Mouse (Mus musculus) limb, embryonic 12.5 days (tissue): Measurements from ENCODE around the gene Vmn1r174. TPM values are rescaled to one million over a fixed set of nuclear protein-coding genes. Genes with fewer than 3 reads are reported as not detected.
"Not testable (repeated sequence)": the region's sequence is repeated elsewhere in the genome, so short reads cannot be mapped to it uniquely, and the experiment has no call there.

Experiments
- ATAC-seq: fragments of 200-750 bp; cut with Nextera tagmentation; 2 replicates; pipeline ENCODE4 v1.8.0; 2017; ENCODE audit warnings: low read depth, moderate TSS enrichment; ENCODE audit not compliant: insufficient number of reproducible peaks, insufficient read depth, low FRiP score, low TSS enrichment
- H3K27ac ChIP-seq: fragments of 300-500 bp; sonication (generic); 2 replicates; pipeline ENCODE4 v1.5.1; 2016; ENCODE audit warnings: mild to moderate bottlenecking, moderate library complexity
- H3K27me3 ChIP-seq: fragments of 300-500 bp; sonication (generic); 2 replicates; pipeline ENCODE4 v1.6.1; 2016; ENCODE audit warnings: mild to moderate bottlenecking, moderate library complexity
- H3K36me3 ChIP-seq: fragments of 300-500 bp; sonication (generic); 2 replicates; pipeline ENCODE4 v1.6.1; 2016; ENCODE audit warnings: mild to moderate bottlenecking, moderate library complexity
- H3K4me1 ChIP-seq: fragments of 300-500 bp; sonication (generic); replicated peaks from 2 replicates; pipeline ENCODE4 v1.6.1; 2016
- H3K4me2 ChIP-seq: fragments of 300-500 bp; sonication (generic); 2 replicates; pipeline ENCODE4 v1.6.1; 2016; ENCODE audit warnings: mild to moderate bottlenecking, moderate library complexity
- H3K4me3 ChIP-seq: fragments of 300-500 bp; sonication (generic); replicated peaks from 2 replicates; pipeline ENCODE4 v1.5.1; 2016; ENCODE audit warnings: mild to moderate bottlenecking
- H3K9ac ChIP-seq: fragments of 300-500 bp; sonication (generic); replicated peaks from 2 replicates; pipeline ENCODE4 v1.6.1; 2016; ENCODE audit warnings: mild to moderate bottlenecking, moderate library complexity
- H3K9me3 ChIP-seq: fragments of 300-500 bp; sonication (generic); 2 replicates; pipeline ENCODE4 v1.6.1; 2016; ENCODE audit warnings: mild to moderate bottlenecking, moderate library complexity
- WGBS: fragments of 180-500 bp; shearing (Covaris S2); methylation state at CpG from one replicate; pipeline ENCODE4 v1.1.7; 2016; 5-methylcytosine and 5-hydroxymethylcytosine counted together
- polyA plus RNA-seq: library from polyadenylated mRNA; unstranded; fragments of >200 nt; fragmentation: Nextera tagmentation; extraction: Ambion mirVana; gene quantifications from 2 replicates; pipeline ENCODE4 v1.2.1, GENCODE M21; 2016

The Vmn1r174 gene
- not detected in 2 replicates for polyA plus RNA-seq

- 58% methylated on average over 1 of the region's 1 CpGs for WGBS
- H3K27me3 ChIP-seq, H3K9me3 ChIP-seq, H3K27ac ChIP-seq, H3K9ac ChIP-seq, ATAC-seq, H3K4me1 ChIP-seq, H3K36me3 ChIP-seq, H3K4me3 ChIP-seq, H3K4me2 ChIP-seq: not testable (repeated sequence)
These were observed at the start of gene Vmn1r174 for GRCm38 (mm10) chr7:23751970-23752369. Vmn1r174 (plus strand) TSS chr7:23752270.

GRCm38 (mm10) chr7:23784526-23784925 lies 32.5 kb downstream of the Vmn1r174 start:
- Histone ChIP-seq H3K9ac (no peak overlapping the region), H3K36me3 (no peaks in the 10 kb centered on the region), H3K4me1 (no peaks in the 10 kb centered on the region), H3K27ac (no peak overlapping the region), H3K4me2 (no peak overlapping the region), H3K9me3 (peaks cover 52% of the 10 kb centered on the region), H3K27me3 (no peaks in the 10 kb centered on the region), H3K4me3 (no peak overlapping the region)
- no peak for ATAC-seq
- WGBS: 78% methylated on average over 6 of the region's 6 CpGs

- not testable (repeated sequence) for H3K4me2 ChIP-seq, H3K36me3 ChIP-seq, H3K4me3 ChIP-seq, ATAC-seq, H3K27ac ChIP-seq, H3K4me1 ChIP-seq, H3K9me3 ChIP-seq, H3K27me3 ChIP-seq, H3K9ac ChIP-seq
These were observed 58.5 kb downstream of the Vmn1r174 start, which contains the start of gene Vmn1r175 for GRCm38 (mm10) chr7:23810543-23810942. Vmn1r175 (minus strand) TSS chr7:23810643.

Other genes with a start within 250 kb of the Vmn1r174 start
- gene Vmn1r167, start 245.1 kb upstream of the Vmn1r174 start, polyA plus RNA-seq: not detected in 2 replicates
- gene Vmn1r168, start 212.5 kb upstream of the Vmn1r174 start, polyA plus RNA-seq: not detected in 2 replicates
- gene Vmn1r169, start 176.7 kb upstream of the Vmn1r174 start, polyA plus RNA-seq: not detected in 2 replicates
- not detected in 2 replicates for gene Vmn1r170, start 146.1 kb upstream of the Vmn1r174 start, polyA plus RNA-seq
- not detected in 2 replicates for gene Vmn1r171, start 121.5 kb upstream of the Vmn1r174 start, polyA plus RNA-seq
- gene Vmn1r172, start 94.0 kb upstream of the Vmn1r174 start, polyA plus RNA-seq: not detected in 2 replicates
- gene Vmn1r173, start 51.6 kb upstream of the Vmn1r174 start, polyA plus RNA-seq: not detected in 2 replicates
- not detected in 2 replicates for gene Vmn1r175, start 58.4 kb downstream of the Vmn1r174 start, polyA plus RNA-seq
- not detected in 2 replicates for gene Vmn1r176, start 85.1 kb downstream of the Vmn1r174 start, polyA plus RNA-seq
- not detected in 2 replicates for gene Vmn1r177, start 114.2 kb downstream of the Vmn1r174 start, polyA plus RNA-seq
- gene Vmn1r178, start 139.7 kb downstream of the Vmn1r174 start, polyA plus RNA-seq: not detected in 2 replicates
- not detected in 2 replicates for gene Vmn1r179, start 174.7 kb downstream of the Vmn1r174 start, polyA plus RNA-seq
- gene Vmn1r180, start 198.4 kb downstream of the Vmn1r174 start, polyA plus RNA-seq: not detected in 2 replicates
- gene Vmn1r181, start 222.3 kb downstream of the Vmn1r174 start, polyA plus RNA-seq: not detected in 2 replicates
- not detected in 2 replicates for gene V1rd19, start 249.4 kb downstream of the Vmn1r174 start, polyA plus RNA-seq